Mouse (Mus musculus): Measurements from ENCODE around the gene Ap1s3.

DNA sequence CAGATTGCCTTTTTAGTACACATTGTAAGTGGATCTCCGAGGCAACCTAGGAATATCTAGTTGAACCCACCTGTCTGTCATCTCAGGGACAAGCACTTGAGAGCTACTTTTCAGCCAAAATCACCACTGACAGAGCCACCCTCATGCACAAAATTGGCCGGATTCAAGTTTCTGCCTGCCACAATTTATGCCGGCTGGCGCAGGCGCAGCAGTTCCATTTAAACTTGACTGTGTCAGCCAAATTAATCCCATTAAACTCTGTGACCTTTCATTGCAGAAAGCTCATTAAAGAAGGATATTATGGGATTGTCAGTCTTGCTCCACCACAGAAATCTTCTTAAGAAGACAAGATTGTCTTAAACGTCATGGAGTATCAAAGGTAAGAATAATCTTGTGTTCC is 100.6 kb downstream of the Ap1s3 start:
- TF ChIP-seq CTCF (IDR thresholded peaks at IDR 0.05; ENCODE audit: low read depth, low read length) (no peak), POLR2A (IDR thresholded peaks at IDR 0.05; ENCODE audit: borderline replicate concordance, low read depth, low read length) (no peak)

Data from bone marrow macrophage, adult 2 months (primary cell).